Mouse (Mus musculus) G1E (cell line): ENCODE measurements at regions not wholly inside any gene's neighbourhood (a gene's known extent, or its start where the extent isn't known, plus 50 kb on each side); places are given as distances from the start of the nearest gene placed in this dataset.
"Not testable (repeated sequence)": the region's sequence is repeated elsewhere in the genome, so short reads cannot be mapped to it uniquely, and the experiment has no call there.

ENCODE experiments used
- ATAC-seq: 2 replicates; pipeline ENCODE4 v1.8.0; 2016; ENCODE audit warnings: mild to moderate bottlenecking; ENCODE audit not compliant: insufficient number of reproducible peaks, poor library complexity, low FRiP score, severe bottlenecking; ENCODE audit errors: extremely low read depth
- DNase-seq: peaks from one replicate; pipeline ENCODE4 v3.0.0; 2012; ENCODE audit warnings: low spot score
- H3K27me3 ChIP-seq: 2 replicates; pipeline ENCODE4 v1.6.1; 2012; ENCODE audit warnings: mild to moderate bottlenecking, low read length, inconsistent platforms; ENCODE audit not compliant: insufficient read depth
- H3K36me3 ChIP-seq: replicated peaks from 2 replicates; pipeline ENCODE3; 2012; ENCODE audit warnings: mild to moderate bottlenecking, inconsistent platforms
- H3K4me1 ChIP-seq: 2 replicates; pipeline ENCODE4 v1.6.1; 2012; ENCODE audit warnings: low read depth, low read length, inconsistent platforms, mixed read lengths; ENCODE audit not compliant: insufficient read depth
- H3K4me3 ChIP-seq: 2 replicates; pipeline ENCODE4 v1.5.1; 2012; ENCODE audit warnings: low read depth, mild to moderate bottlenecking, inconsistent platforms, low read length, moderate library complexity, mixed read lengths
- H3K9me3 ChIP-seq: replicated peaks from 2 replicates; pipeline ENCODE4 v1.6.1; 2012; ENCODE audit warnings: inconsistent platforms
- CTCF ChIP-seq: IDR thresholded peaks from 2 replicates; pipeline ENCODE4 v1.5.1; 2012; ENCODE audit warnings: low read depth, low read length, inconsistent platforms, mixed read lengths
- GATA1 ChIP-seq: IDR thresholded peaks from 2 replicates; pipeline ENCODE4 v1.6.1; 2012; ENCODE audit warnings: borderline replicate concordance, low read length, inconsistent platforms, mixed read lengths
- GATA2 ChIP-seq: IDR thresholded peaks from 2 replicates; pipeline ENCODE4 v1.6.1; 2012; ENCODE audit warnings: low read depth, low read length, inconsistent platforms, borderline replicate concordance
- POLR2AphosphoS5 ChIP-seq: IDR thresholded peaks from 2 replicates; pipeline ENCODE4 v1.6.1; 2012; ENCODE audit warnings: low read depth, low read length, inconsistent platforms; ENCODE audit not compliant: insufficient replicate concordance
- TAL1 ChIP-seq: conservative IDR thresholded peaks from 2 replicates; pipeline ENCODE4 v1.6.1; 2012; ENCODE audit warnings: low read depth, low read length, inconsistent platforms, mixed read lengths

GRCm38 (mm10) chr1:88794926-88795325 is 92.9 kb upstream of the Arl4c start:
- ATAC-seq, result no peak
- Histone ChIP-seq H3K36me3 (no peaks in the 10 kb centered on the region), H3K4me3 (no peak overlapping the region), H3K27me3 (no peaks in the 10 kb centered on the region), H3K4me1 (no peaks in the 10 kb centered on the region), H3K9me3 (peaks cover 66% of the 10 kb centered on the region)
- no peak for TF ChIP-seq CTCF
- no peak for TF ChIP-seq GATA1
- TF ChIP-seq GATA2, result no peak
- TF ChIP-seq POLR2AphosphoS5, result no peak
- no peak for TF ChIP-seq TAL1
- DNase-seq, result no peak

DNA sequence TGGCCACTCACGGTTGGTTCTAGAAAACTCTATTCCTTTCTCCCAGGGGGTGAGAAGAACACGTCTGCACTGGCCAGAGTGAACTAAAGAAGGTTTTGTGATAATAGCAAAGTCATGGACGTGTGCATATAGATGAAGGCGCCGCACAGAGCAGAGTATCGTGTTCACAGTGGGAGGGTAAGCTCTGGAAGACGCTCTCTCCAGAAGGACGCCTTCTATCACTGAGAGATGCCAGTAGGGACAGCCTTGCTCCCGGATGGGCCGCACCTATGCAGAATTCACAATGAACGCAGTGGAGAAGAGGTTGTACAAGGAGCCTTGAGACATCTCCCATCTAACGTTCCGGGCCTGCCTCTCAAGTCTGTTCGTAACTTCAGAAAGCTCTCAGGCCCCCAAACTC is 96.5 kb upstream of the Arl4c start:
- ATAC-seq, result no peak
- H3K36me3 ChIP-seq, result no peaks in the 10 kb centered on the region
- TF ChIP-seq GATA2 (no peak), GATA1 (no peak), CTCF (no peak), POLR2AphosphoS5 (no peak), TAL1 (no peak)
- H3K9me3 ChIP-seq, result peaks cover 73% of the 10 kb centered on the region
- no peaks in the 10 kb centered on the region for H3K27me3 ChIP-seq
- DNase-seq, result no peak
- no peak overlapping the region for H3K4me3 ChIP-seq
- H3K4me1 ChIP-seq, result no peaks in the 10 kb centered on the region

DNA sequence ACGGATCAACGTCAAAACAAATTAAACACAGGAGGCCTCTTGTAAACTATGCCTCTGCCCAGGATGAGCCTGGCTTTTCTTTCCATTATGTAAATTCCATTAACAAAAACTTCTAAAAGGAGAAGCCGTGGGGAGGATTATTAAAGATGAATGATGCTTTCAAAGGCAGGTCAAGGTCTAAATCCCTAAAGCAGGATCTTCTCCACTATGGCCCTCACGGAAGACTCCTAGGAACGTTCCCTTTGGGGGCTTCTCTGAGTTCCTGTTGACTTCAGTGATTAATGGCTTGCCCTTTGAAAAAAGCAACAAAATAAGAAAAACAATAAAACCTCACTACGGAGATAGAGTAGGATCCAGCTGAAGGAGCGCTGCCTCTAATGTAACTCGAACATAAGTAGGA is 96.9 kb upstream of the Arl4c start:
- no peaks in the 10 kb centered on the region for H3K27me3 ChIP-seq
- peaks cover 74% of the 10 kb centered on the region for H3K9me3 ChIP-seq
- no peak for TF ChIP-seq GATA1
- no peak for TF ChIP-seq GATA2
- no peak for TF ChIP-seq POLR2AphosphoS5
- TF ChIP-seq CTCF, result no peak
- TF ChIP-seq TAL1, result no peak
- ATAC-seq (no peak), DNase-seq (no peak)
- no peak overlapping the region for H3K4me3 ChIP-seq
- H3K36me3 ChIP-seq, result no peaks in the 10 kb centered on the region
- no peaks in the 10 kb centered on the region for H3K4me1 ChIP-seq

- DNase-seq (no peak), ATAC-seq (no peak)
- no peak overlapping the region for H3K4me3 ChIP-seq
- no peaks in the 10 kb centered on the region for H3K27me3 ChIP-seq
- no peaks in the 10 kb centered on the region for H3K4me1 ChIP-seq
- no peaks in the 10 kb centered on the region for H3K36me3 ChIP-seq
- H3K9me3 ChIP-seq, result peaks cover 76% of the 10 kb centered on the region
- TF ChIP-seq GATA1 (no peak), CTCF (no peak), TAL1 (no peak), POLR2AphosphoS5 (no peak), GATA2 (no peak)
Measured at GRCm38 (mm10) chr1:88799343-88799742, 97.3 kb upstream of the Arl4c start.

DNA sequence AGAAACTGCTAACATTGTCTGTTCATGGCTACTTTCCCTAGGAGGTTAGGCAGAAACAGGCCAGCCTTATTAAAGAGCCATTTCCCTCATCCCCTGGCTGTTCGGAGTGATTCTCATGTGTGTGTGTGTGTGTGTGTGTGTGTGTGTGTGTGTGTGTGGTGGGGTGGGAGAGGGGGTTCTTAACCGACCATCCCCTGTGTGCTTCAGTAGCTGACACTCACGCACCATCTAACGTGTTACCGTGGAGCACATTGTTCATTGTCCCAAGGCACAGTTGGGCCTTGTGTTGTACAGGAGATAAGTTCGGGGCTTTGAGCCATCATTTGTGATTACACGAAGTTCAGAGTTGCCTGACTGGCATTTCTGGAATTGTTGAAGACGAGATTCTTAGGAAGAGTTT is 97.8 kb upstream of the Arl4c start:
- Histone ChIP-seq H3K36me3 (no peaks in the 10 kb centered on the region), H3K4me3 (no peak overlapping the region), H3K4me1 (no peaks in the 10 kb centered on the region), H3K9me3 (peaks cover 77% of the 10 kb centered on the region), H3K27me3 (no peaks in the 10 kb centered on the region)
- ATAC-seq (no peak), DNase-seq (no peak)
- TF ChIP-seq GATA2, result no peak
- no peak for TF ChIP-seq POLR2AphosphoS5
- no peak for TF ChIP-seq CTCF
- no peak for TF ChIP-seq GATA1
- TF ChIP-seq TAL1, result no peak

GRCm38 (mm10) chr1:88800411-88800810 is 98.4 kb upstream of the Arl4c start:
- ATAC-seq, result no peak
- Histone ChIP-seq H3K4me3 (no peak overlapping the region), H3K4me1 (no peaks in the 10 kb centered on the region), H3K27me3 (no peaks in the 10 kb centered on the region), H3K36me3 (no peaks in the 10 kb centered on the region), H3K9me3 (peaks cover 72% of the 10 kb centered on the region)
- TF ChIP-seq POLR2AphosphoS5 (no peak), GATA2 (no peak), CTCF (no peak), GATA1 (no peak), TAL1 (no peak)
- DNase-seq, result no peak

DNA sequence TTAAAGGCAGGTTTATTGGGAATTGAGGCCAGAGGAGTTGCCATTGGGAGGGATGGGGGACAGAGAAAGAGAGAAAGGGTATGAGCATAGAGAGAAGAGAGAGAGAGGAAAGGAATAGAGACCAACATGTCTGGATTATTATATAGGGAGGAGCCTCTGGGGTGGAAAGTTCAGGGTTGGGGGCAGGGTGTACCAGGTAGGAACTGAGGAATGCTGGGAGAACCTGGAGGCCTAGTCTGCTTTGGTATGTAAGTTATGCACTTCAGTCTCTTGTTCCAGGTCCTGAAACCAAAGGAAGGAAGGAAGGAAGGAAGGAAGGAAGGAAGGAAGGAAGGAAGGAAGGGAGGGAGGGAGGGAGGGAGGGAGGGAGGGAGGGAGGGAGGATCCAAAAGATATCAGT is 99.1 kb upstream of the Arl4c start:
- not testable (repeated sequence) for H3K4me1 ChIP-seq, H3K27me3 ChIP-seq, H3K36me3 ChIP-seq, H3K4me3 ChIP-seq, ATAC-seq, DNase-seq
- H3K9me3 ChIP-seq, result peaks cover 72% of the 10 kb centered on the region
